Mouse (Mus musculus) bone marrow macrophage, adult 2 months (primary cell): ENCODE results near the gene 1700013G24Rik.

Experiments used
- CTCF ChIP-seq: IDR thresholded peaks from 2 replicates; pipeline ENCODE4 v1.5.1; 2012; ENCODE audit warnings: low read depth, mild to moderate bottlenecking, low read length, moderate library complexity
- POLR2A ChIP-seq: IDR thresholded peaks from 2 replicates; pipeline ENCODE4 v1.6.1; 2012; ENCODE audit warnings: mild to moderate bottlenecking, low read depth, low read length, borderline replicate concordance

- TF ChIP-seq CTCF (no peak), POLR2A (no peak)
Observed at GRCm38 (mm10) chr4:137493187-137493586, 40.1 kb downstream of the 1700013G24Rik start.
